Mouse (Mus musculus): ENCODE measurements around the gene Hsp90ab1.

Hsp90ab1 gene

DNA sequence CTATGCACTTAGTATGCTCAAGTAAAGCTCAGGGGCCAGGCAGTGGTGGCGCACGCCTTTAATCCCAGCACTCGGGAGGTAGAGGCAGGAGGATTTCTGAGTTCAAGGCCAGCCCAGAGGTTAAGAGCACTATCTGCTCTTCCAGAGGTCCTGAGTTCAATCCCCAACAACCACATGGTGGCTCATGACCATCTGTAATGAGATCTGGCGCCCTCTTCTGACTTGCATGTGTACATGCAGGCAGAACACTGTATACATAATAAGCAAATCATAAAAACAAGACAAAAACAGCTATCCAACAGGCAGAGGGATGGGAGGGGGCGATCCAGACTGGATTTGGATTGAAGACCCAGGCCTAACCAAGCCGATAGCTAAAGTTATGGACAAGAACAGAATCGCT is 5.8 kb upstream of the Hsp90ab1 start:
- no peak for DNase-seq

DNA sequence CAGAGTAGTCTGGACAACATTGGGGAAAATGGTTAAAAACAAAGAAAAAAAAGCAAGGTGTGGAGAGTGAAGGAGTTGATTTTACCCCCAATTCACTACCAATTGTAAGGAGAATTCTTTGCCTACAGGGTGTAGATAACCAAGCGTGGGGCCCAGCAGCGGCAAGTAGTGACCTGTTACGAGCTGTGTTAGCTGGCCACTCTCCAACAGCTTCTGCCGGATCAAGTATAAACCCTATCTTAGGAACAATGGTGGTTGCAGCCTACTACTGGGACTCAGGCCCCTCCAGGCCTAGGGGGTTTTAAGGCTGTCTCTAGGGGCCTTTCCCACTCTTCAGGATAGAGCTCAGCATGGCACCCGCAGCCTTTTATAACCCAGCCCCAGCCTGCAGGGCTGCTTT is 5.2 kb upstream of the Hsp90ab1 start:
- no peak for DNase-seq

DNA sequence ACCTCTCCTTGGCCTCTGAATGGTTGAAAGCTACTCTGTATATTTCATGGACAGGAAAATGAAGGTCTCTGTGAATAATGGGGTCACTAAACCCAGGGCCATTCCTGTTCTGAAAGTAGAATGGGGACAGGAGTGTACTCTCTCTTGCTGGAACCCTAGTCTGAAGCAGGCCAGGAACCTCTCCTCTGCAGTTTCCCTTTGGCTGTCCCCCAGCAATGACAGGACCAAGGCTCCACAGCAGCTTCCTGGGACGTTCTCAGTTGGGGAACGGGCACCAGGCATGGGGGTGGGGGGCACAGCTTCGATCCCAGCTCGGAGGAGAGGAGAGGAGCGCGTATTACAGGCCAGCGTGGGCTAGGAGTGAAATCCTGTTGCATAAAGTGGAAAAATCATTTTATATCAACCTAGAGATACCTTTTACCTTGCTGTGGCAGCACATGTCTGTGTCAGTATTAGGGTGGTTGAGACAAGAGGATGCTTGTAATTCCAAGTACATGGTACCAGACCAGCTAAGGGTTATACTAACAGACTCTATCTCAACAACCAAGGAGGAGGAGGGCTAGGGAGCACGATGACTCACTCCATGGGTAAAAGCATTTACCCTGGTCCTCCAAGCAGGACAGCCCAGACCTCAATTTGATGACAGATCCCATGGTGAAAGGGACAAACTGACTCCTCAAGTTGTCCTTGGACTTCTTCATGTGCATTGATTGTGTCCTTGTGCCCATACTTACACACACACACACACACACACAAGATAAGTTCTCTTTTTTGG is 2.2 kb upstream of the Hsp90ab1 start:
- no peak for DNase-seq

DNA sequence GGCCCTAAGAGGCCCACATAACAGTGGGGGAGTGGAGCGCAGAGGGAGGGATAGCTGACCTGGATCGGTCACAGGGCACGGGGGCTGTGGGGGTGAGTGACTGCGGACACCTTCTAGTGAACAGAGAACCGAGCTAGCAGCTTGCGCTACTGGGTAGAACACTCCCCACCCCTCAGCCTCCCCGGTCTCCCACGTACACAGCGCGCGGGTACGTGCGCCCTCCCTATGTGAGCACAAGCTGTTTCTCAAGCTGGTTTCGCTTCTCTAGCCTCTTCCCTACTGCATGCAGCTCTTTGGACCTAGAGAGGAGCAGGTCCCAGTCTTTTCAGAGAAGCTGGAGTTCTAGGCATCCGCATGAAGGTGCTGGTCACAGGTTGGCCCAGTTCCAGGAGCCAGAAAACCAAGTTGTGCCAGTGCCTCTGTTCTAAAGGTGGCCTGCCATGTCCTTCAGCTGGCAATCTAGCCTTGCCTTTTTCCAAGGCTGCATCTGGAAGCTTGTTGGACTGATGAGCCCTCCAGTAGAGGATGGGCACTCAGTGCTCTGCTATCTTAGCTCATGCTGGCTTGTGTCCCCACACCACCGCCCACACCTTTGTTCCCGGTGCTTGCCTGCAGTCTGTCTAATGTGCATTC is 1.2 kb upstream of the Hsp90ab1 start:
- peak; percentile 72 to 78 for DNase-seq

DNA sequence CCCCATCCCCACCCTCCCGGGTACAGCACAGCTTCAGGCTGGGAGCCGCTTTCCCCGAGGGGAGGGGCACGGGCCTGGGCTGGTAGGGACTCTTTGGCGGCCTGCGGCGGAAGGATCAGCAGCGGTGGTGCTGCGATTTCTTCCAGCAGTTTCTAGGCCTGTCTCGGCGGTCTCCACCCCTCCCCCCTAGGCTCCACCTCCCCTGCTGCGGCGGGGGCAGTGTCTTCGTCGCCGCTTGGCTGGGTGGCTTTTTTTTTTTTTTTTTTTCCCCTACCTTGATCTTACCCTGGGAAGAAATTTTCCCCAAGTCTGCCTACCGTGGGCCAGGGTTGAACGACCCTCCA is 681 bp upstream of the Hsp90ab1 start:
- DNase-seq: peak; percentile 97 to 98

DNA sequence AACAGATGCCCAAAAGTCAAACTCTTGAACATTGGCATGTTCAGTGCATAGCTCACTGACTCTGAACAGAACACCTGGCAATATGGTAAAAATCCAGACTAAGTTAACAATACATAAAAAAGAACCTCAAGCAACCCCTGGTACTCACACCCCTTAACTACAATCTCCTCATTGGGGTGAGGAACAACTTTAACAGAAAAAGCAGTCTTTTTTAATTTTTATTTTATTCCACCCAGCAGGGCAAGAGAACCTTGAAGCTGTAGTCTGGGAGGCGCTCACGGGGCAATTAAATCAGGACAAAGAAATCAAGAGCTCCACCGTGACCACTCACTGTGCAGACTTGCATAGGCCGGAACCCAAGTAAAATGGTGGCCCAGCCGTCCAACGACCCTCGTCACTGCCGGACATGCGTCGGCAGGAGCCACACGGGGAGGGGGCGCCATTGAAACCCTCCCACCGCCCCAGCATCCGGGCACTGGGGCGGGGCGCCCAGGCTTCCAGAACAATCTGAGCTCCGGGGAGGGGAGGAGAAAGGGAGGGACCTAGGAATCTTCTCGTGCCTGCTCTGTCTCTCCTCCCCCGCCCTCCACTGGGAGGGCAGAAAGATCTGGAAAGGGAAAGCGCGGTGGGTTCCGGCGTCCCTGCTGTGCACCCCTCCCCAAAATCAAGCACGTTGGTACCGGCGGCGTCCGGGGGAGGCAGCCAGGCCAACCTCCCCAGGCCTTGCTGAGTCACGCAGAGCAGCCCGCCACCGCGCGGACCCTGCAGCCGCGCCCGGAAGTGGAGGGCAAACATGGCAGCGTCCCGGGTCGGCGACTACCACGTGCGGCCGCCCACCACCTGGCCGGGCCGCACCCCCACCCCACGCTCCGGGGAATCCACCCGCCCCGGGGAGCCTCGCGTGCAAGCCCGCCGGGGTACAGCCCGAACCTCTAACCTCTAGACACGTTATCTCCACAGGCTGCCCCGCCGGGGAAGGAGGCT is 676 bp downstream of the Hsp90ab1 start:
- peak; percentile 89 to 94 for DNase-seq

DNA sequence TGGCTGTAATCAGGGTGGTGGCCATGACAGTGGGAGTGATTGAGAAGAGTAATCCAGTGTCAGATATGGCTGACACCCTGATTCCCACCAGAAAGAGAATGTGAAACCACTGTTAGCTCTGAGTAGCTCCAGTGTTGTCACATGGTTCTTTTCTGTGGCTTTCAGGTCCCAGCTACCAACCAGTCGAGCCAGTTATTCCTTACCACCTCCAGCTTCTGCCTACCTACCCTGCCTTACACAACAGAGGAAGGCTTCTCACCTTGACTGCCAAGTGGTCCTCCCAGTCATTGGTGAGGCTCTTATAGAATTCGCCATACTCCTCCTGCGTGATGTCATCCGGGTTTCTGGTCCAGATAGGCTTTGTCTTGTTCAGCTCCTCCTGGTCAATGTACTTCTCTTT is 3.1 kb downstream of the Hsp90ab1 start:
- DNase-seq: no peak

DNA sequence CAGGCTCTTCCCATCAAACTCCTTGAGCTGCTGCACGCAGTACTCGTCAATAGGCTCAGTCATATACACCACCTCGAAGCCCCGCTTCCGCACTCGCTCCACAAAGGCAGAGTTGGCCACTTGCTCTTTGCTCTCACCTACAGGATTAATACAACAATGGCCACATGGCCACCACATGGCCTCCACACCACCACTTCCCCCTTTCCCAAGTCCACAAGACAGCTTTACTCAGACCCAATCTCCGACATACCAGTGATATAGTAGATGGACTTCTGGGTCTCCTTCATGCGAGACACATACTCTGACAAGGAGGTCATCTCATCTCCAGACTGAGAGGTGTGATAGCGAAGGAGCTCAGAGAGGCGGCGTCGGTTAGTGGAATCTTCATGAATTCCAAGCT is 4.1 kb downstream of the Hsp90ab1 start:
- no peak for DNase-seq

DNA sequence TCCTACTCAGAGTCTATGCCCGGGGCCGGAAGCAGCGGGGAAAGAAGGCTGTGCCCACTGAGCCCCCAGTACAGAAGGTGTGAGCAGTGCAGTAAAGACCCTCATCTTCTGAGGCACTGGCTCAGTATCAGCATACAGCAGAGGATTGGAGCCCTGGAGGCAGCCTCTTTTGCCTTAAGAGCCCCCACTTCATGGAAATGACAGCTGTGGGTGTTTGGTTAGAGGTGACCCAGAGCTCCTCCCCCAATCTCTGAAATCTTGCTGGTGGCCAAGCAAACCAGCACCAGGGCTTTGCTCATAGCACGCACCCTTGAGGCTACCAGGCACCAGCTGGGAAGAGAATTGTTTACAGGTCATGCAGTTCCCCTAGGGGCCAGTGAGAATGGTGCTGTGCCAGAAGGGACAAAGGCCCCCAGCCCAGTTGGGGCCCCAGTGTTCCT is 5.9 kb downstream of the Hsp90ab1 start:
- DNase-seq: no peak

DNA sequence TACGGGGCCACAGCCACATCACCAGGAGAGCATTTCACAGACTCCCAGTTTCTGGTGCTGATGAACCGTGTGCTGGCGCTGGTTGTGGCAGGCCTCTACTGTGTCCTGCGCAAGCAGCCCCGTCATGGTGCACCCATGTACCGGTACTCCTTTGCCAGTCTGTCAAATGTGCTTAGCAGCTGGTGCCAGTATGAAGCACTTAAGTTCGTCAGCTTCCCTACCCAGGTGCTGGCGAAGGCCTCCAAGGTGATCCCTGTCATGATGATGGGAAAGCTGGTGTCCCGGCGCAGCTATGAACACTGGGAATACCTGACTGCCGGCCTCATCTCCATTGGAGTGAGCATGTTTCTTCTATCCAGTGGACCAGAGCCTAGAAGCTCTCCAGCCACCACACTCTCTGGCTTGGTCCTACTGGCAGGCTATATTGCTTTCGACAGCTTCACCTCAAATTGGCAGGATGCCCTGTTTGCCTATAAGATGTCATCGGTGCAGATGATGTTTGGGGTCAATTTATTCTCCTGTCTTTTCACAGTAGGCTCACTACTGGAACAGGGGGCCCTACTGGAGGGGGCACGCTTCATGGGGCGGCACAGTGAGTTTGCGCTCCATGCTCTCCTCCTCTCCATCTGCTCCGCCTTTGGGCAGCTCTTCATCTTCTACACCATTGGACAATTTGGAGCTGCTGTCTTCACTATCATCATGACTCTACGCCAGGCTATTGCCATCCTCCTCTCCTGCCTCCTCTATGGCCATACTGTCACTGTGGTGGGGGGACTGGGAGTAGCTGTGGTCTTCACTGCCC is 6.5 kb downstream of the Hsp90ab1 start:
- no peak for DNase-seq

DNA sequence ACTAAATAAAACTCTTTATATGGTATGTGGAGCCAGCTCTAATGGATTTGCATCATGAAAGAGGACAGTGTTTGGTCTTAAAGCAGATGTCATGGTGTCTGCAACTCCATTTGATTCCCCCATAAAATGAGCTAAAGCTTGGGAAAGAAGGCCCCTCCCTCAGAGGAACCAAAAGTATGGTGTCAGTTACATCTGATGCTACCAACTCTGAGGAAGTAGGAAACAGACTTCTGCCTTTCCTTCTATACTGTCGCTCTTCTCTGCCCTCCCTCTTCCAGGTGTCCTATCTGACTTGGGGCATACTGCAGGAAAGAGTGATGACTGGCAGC is 7.1 kb downstream of the Hsp90ab1 start:
- DNase-seq: no peak

DNA sequence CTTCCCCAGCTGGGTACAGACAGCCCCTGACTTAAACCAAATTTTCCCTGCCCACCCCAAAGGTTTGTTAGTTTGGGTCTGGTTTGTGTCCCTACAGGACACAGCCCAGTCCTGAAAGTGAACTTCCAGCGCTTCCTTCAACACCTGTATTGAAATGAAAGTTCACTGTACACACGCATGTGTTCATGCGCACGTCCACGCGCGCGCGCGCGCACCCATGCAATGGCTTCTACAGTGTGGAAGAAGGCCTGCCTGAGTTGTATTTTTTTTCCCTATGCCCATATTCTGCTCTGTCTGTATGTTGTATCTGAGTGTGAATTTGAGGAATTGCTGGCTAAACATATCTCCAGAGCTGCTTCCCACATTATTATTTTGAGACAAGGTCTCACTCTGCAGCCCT is 8.0 kb downstream of the Hsp90ab1 start:
- no peak for DNase-seq

DNA sequence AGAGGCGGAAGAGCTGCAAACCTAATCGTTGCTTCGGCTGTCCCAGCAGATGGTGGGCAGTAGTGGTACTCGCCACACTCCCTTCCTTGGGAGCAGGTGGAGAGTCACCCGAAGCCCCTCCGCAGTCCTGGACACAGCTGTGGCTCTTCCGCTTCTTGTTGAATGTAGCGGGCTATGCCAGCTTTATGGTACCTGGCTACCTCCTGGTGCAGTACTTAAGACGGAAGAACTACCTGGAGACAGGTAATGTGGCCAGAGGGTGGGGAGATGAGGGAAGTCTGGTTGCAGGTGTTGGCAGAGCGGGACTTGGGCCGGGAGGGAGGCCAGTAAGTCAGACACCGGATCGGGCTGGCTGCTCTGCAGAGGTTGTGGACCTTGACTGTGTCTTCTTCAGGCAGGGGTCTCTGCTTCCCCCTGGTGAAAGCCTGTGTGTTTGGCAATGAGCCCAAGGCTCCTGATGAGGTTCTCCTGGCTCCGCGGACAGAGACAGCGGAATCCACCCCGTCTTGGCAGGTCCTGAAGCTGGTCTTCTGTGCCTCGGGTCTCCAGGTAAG is 8.5 kb downstream of the Hsp90ab1 start:
- no peak for DNase-seq

DNA sequence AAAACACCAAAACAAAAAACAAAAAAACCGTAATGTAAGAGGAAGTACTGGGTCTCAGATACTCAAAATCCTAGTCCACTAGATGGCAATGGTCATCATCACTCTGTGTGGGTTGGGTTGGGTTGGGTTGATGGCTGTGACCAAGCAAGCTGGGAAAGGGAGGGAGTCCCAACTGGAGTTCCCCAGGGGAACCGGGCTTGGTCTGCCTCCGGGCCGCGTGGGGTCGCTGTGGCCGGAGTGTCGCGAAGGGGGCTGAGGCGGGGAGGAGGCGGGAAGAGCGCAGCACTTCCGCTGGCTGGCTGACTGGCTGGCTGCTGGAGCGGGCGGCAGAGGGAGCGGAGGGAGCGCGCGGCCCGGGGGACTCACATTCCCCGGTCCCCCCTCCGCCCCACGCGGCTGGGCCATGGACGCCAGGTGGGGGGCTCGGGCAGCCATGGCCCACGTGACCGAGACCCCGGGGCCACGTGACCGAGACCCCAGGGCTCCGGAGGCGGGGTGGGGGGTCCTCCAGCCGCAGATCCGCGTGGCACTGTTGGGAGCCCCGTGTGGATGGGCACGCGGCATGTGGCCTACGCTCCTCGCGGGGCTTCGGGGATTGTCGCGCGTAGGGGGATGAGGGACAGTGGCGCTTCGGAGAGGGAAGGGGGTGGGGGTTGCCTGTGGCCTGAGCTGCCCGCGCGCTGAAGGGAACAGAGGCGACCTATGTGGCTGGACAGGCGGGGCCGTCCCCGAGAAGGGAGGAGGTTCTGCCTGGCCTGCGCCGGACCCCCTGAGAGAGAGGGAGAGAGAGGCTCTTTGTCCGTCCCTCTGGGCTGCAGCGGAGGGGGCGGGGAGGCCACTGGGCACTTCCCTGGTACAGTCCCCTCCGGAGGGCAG is 9.2 kb downstream of the Hsp90ab1 start, which contains the start of gene Slc35b2:
Slc35b2 (plus strand) TSS at position 220 of the 876 bp plus-strand sequence.
- peak; percentile 96 to 97 for DNase-seq

DNA sequence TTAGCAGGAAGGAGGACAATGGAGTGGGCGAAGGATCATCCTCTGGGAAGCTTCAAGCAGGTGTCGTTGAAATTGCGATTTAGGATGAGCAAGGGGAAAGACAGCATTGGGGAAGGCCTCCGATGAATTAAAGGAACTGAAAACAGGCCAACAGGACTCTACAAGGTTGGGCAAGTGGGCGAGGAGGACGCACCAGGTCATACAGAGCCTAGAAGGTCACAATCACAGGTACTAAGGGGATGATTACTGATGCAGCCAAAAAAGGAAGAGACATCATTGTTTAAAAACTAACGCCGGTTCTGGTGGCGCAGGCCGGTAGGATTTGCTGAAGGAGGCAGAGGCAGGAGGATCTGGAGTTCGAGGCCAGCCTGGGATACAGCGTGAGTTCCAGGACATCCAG is 9.9 kb downstream of the Hsp90ab1 start:
- DNase-seq: no peak

DNA sequence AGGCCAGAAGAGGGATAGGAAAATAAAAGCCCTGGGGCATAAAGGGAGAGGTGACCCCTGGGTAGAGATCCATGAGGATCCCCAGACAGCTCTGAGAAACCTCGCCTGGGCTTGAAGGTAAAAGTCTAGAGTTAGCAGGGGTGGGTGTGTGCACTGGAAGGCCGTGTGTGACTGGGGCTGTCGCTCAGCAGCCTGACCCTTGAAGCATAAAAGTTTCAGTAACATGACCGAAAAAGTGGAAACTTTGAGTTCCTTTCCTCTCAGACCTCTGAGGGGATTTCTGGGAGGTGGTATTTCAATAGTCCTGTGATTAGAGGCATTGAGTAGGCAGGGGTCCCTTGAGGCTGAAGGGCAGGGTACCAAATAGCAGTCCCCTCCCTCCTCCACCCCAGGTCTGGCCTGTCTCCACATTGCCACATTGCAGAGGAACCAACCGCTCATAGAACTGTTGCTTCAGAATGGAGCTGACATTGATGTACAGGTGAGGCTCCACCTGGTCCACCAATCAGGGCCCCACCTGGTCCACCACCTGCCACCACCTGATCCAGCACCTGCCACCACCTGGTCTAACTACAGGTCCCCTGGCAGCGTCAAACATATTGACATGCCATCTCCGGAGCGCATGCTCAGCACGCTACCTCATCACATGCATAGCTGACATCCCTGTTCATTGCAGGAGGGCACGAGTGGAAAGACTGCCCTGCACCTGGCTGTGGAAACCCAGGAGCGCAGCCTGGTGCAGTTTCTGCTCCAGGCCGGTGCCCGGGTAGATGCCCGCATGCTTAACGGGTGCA is 13.1 kb downstream of the Hsp90ab1 start:
- peak in 1 of 2 experiments; percentile 3 for DNase-seq

DNA sequence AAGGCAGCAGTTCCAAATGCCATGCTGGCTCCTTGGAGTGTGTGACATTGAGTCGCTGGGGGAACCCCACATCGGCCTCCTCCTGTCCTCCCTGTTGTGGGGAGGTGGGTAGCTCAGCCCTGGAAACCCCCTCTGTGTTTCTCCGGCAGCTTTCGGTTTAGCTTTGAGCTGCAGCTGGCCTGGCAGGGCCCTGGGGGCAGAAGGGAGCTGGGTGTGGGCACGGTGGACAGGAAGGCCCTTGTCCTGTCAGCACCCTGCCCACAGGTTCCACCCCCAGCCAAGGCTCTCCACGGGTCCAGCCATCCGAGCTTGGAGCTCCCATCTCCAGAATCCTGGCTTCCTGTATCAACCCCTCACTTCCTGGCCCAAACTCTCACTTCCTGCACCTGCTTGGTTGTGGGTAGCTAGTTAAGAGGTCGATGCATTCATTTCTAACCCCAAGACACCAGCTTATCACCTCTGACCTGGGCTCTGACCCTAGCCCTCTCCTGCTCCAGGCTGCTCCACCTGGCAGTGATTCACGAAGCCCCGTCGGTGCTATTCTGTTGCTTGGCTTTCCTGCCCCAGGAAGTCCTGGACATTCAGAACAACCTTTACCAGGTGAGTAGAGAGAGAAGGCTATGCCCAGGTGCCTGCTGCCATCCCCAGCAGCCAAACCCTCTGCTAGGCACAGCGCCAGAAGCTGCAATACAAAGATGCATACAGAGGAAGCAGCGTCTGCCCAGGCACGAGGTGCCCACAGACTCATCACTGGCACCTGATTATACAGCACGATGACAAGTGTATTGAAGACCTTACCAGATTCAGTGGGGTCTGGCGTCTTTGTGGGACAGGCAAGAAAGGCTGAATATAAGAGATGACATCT is 14.8 kb downstream of the Hsp90ab1 start:
- peak in 1 of 2 experiments; percentile 7 for DNase-seq

DNA sequence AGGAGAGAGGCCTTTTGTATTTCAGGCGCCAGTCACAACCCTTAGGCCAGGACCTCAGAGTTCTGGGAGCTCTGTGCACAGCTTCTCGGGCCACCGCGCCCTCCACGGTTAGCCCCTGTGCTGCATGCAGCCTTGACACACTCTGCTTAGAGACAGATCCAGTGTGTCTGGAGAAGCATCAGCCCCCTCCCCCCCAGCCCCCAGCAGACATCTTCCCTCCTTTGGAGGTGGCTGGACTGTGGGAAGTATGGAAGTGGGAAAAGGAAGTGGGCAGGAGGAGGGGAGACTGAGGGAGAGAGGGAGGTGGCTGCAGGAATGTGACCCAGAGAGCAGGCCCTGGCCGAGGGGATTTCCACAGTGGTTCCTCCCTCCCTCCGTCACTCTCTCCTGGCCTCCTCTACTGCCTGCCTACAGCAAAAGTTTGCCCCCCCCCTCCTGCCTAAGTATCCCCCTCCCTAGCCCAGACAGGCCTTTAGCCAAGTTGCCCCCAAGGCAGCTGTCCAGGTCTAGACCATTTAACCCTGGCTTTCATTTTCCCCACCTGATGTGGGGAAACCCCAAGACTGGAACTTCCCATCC is 15.7 kb downstream of the Hsp90ab1 start:
- peak in 1 of 2 experiments; percentile 7 for DNase-seq
